Mouse (Mus musculus) forebrain, embryonic 12.5 days (tissue): ENCODE measurements around the gene Syn3. TPM values are rescaled to one million over a fixed set of nuclear protein-coding genes. Genes with fewer than 3 reads are reported as not detected.

Experiments
- ATAC-seq: fragments of 200-750 bp; cut with Nextera tagmentation; 2 replicates; pipeline ENCODE4 v1.8.0; 2017; ENCODE audit warnings: moderate TSS enrichment; ENCODE audit not compliant: low FRiP score
- H3K27ac ChIP-seq: fragments of 300-500 bp; sonication (generic); 2 replicates; pipeline ENCODE4 v1.5.1; 2016; ENCODE audit warnings: mild to moderate bottlenecking
- H3K27me3 ChIP-seq: fragments of 300-500 bp; sonication (generic); 2 replicates; pipeline ENCODE4 v1.6.1; 2016; ENCODE audit warnings: mild to moderate bottlenecking
- H3K36me3 ChIP-seq: fragments of 300-500 bp; sonication (generic); replicated peaks from 2 replicates; pipeline ENCODE4 v1.6.1; 2016; ENCODE audit warnings: mild to moderate bottlenecking
- H3K4me1 ChIP-seq: fragments of 300-500 bp; sonication (generic); 2 replicates; pipeline ENCODE4 v1.6.1; 2016
- H3K4me2 ChIP-seq: fragments of 300-500 bp; sonication (generic); 2 replicates; pipeline ENCODE4 v1.6.1; 2016; ENCODE audit warnings: mild to moderate bottlenecking, moderate library complexity
- H3K4me3 ChIP-seq: fragments of 300-500 bp; sonication (generic); replicated peaks from 2 replicates; pipeline ENCODE4 v1.5.1; 2016; ENCODE audit warnings: mild to moderate bottlenecking
- H3K9ac ChIP-seq: fragments of 300-500 bp; sonication (generic); 2 replicates; pipeline ENCODE4 v1.6.1; 2016; ENCODE audit warnings: mild to moderate bottlenecking
- H3K9me3 ChIP-seq: fragments of 300-500 bp; sonication (generic); 2 replicates; pipeline ENCODE4 v1.6.1; 2016
- WGBS: fragments of 180-500 bp; shearing (Covaris S2); methylation state at CpG from one replicate; pipeline ENCODE4 v1.1.7; 2016; 5-methylcytosine and 5-hydroxymethylcytosine counted together
- polyA plus RNA-seq: library from polyadenylated mRNA; unstranded; fragments of >200 nt; fragmentation: Nextera tagmentation; extraction: Ambion mirVana; gene quantifications from 2 replicates; pipeline ENCODE4 v1.2.1, GENCODE M21; 2016

Syn3 gene
- polyA plus RNA-seq, 1 experiment from 2014 or later: 9.2 TPM

GRCm38 (mm10) chr10:86375903-86376302 lies 122.8 kb downstream of the Syn3 start:
- 81% methylated on average over 11 of the region's 11 CpGs for WGBS

GRCm38 (mm10) chr10:86374061-86374460 lies 124.6 kb downstream of the Syn3 start:
- Histone ChIP-seq H3K4me2 (no peak overlapping the region), H3K36me3 (no peaks in the 10 kb centered on the region), H3K4me1 (no peaks in the 10 kb centered on the region), H3K27ac (no peak overlapping the region), H3K9ac (no peak overlapping the region), H3K27me3 (no peaks in the 10 kb centered on the region), H3K9me3 (no peaks in the 10 kb centered on the region), H3K4me3 (no peak overlapping the region)
- ATAC-seq: no peak
- WGBS: 83% methylated on average over 2 of the region's 2 CpGs

More at GRCm38 (mm10) chr10:86375903-86376302, 122.8 kb downstream of the Syn3 start:
- H3K9me3 ChIP-seq: no peaks in the 10 kb centered on the region
- H3K9ac ChIP-seq: no peak overlapping the region
- ATAC-seq: no peak; the same call in 1 of the 2 replicates
- no peak overlapping the region for H3K27ac ChIP-seq
- no peak overlapping the region for H3K4me3 ChIP-seq
- H3K36me3 ChIP-seq: no peaks in the 10 kb centered on the region
- H3K4me2 ChIP-seq: no peak overlapping the region
- H3K27me3 ChIP-seq: no peaks in the 10 kb centered on the region
- H3K4me1 ChIP-seq: no peaks in the 10 kb centered on the region

GRCm38 (mm10) chr10:86371561-86371960 lies 127.1 kb downstream of the Syn3 start:
- Histone ChIP-seq H3K4me2 (no peak overlapping the region), H3K4me3 (no peak overlapping the region), H3K4me1 (no peaks in the 10 kb centered on the region), H3K27ac (no peak overlapping the region), H3K9ac (no peak overlapping the region), H3K27me3 (no peaks in the 10 kb centered on the region), H3K36me3 (no peaks in the 10 kb centered on the region), H3K9me3 (no peaks in the 10 kb centered on the region)
- no peak for ATAC-seq

- Histone ChIP-seq H3K27ac (no peak overlapping the region), H3K4me1 (no peaks in the 10 kb centered on the region), H3K9me3 (no peaks in the 10 kb centered on the region), H3K36me3 (no peaks in the 10 kb centered on the region), H3K9ac (no peak overlapping the region), H3K4me3 (no peak overlapping the region), H3K4me2 (no peak overlapping the region), H3K27me3 (no peaks in the 10 kb centered on the region)
- no peak for ATAC-seq
- 83% methylated on average over 4 of the region's 4 CpGs for WGBS
Measured at GRCm38 (mm10) chr10:86369346-86369745, 129.3 kb downstream of the Syn3 start.

GRCm38 (mm10) chr10:86368811-86369210 lies 129.9 kb downstream of the Syn3 start:
- Histone ChIP-seq H3K9ac (no peak overlapping the region), H3K36me3 (no peaks in the 10 kb centered on the region), H3K4me3 (no peak overlapping the region), H3K4me1 (no peaks in the 10 kb centered on the region), H3K27ac (no peak overlapping the region), H3K27me3 (no peaks in the 10 kb centered on the region), H3K9me3 (no peaks in the 10 kb centered on the region), H3K4me2 (no peak overlapping the region)
- no peak for ATAC-seq
- 93% methylated on average over 12 of the region's 12 CpGs for WGBS

- 81% methylated on average over 4 of the region's 4 CpGs for WGBS
Measured at GRCm38 (mm10) chr10:86367346-86367745, 131.3 kb downstream of the Syn3 start.

GRCm38 (mm10) chr10:86365632-86366092 lies 133.0 kb downstream of the Syn3 start:
- H3K4me2 ChIP-seq: no peak overlapping the region
- H3K4me3 ChIP-seq: no peak overlapping the region
- H3K9ac ChIP-seq: no peak overlapping the region
- no peak overlapping the region for H3K27ac ChIP-seq
- 72% methylated on average over 5 of the region's 5 CpGs for WGBS
- H3K9me3 ChIP-seq: no peaks in the 10 kb centered on the region
- no peaks in the 10 kb centered on the region for H3K4me1 ChIP-seq
- no peak for ATAC-seq
- H3K36me3 ChIP-seq: no peaks in the 10 kb centered on the region
- no peaks in the 10 kb centered on the region for H3K27me3 ChIP-seq

More at GRCm38 (mm10) chr10:86367346-86367745, 131.3 kb downstream of the Syn3 start:
- no peaks in the 10 kb centered on the region for H3K36me3 ChIP-seq
- no peak overlapping the region for H3K4me3 ChIP-seq
- H3K9me3 ChIP-seq: no peaks in the 10 kb centered on the region
- H3K4me2 ChIP-seq: no peak overlapping the region
- H3K27me3 ChIP-seq: no peaks in the 10 kb centered on the region
- no peak for ATAC-seq
- no peak overlapping the region for H3K9ac ChIP-seq
- no peak overlapping the region for H3K27ac ChIP-seq
- H3K4me1 ChIP-seq: no peaks in the 10 kb centered on the region

GRCm38 (mm10) chr10:86363669-86364309 lies 134.9 kb downstream of the Syn3 start:
- Histone ChIP-seq H3K36me3 (no peaks in the 10 kb centered on the region), H3K4me3 (no peak overlapping the region), H3K4me2 (no peak overlapping the region), H3K4me1 (no peaks in the 10 kb centered on the region), H3K27ac (no peak overlapping the region), H3K9me3 (no peaks in the 10 kb centered on the region), H3K27me3 (no peaks in the 10 kb centered on the region), H3K9ac (no peak overlapping the region)
- no peak for ATAC-seq
- WGBS: 83% methylated on average over 8 of the region's 8 CpGs

GRCm38 (mm10) chr10:86359699-86360098 lies 139.0 kb downstream of the Syn3 start:
- no peak for ATAC-seq
- WGBS: 74% methylated on average over 4 of the region's 4 CpGs
- H3K27me3 ChIP-seq: no peaks in the 10 kb centered on the region
- no peaks in the 10 kb centered on the region for H3K4me1 ChIP-seq
- no peaks in the 10 kb centered on the region for H3K36me3 ChIP-seq
- no peak overlapping the region for H3K9ac ChIP-seq
- no peak overlapping the region for H3K4me3 ChIP-seq
- H3K4me2 ChIP-seq: no peak overlapping the region
- no peak overlapping the region for H3K27ac ChIP-seq
- H3K9me3 ChIP-seq: no peaks in the 10 kb centered on the region

GRCm38 (mm10) chr10:86359208-86359607 lies 139.5 kb downstream of the Syn3 start:
- H3K4me1 ChIP-seq: no peaks in the 10 kb centered on the region
- H3K36me3 ChIP-seq: no peaks in the 10 kb centered on the region
- H3K27ac ChIP-seq: no peak overlapping the region
- ATAC-seq: no peak
- 71% methylated on average over 2 of the region's 2 CpGs for WGBS
- no peaks in the 10 kb centered on the region for H3K27me3 ChIP-seq
- no peak overlapping the region for H3K4me3 ChIP-seq
- H3K9ac ChIP-seq: no peak overlapping the region
- H3K4me2 ChIP-seq: no peak overlapping the region
- no peaks in the 10 kb centered on the region for H3K9me3 ChIP-seq

- H3K27ac ChIP-seq: no peak overlapping the region
- no peak overlapping the region for H3K4me2 ChIP-seq
- 86% methylated on average over 7 of the region's 7 CpGs for WGBS
- no peak overlapping the region for H3K9ac ChIP-seq
- H3K36me3 ChIP-seq: no peaks in the 10 kb centered on the region
- H3K4me3 ChIP-seq: no peak overlapping the region
- H3K4me1 ChIP-seq: no peaks in the 10 kb centered on the region
- H3K27me3 ChIP-seq: no peaks in the 10 kb centered on the region
- no peak for ATAC-seq
- H3K9me3 ChIP-seq: no peaks in the 10 kb centered on the region
Measured at GRCm38 (mm10) chr10:86358307-86358975, 140.3 kb downstream of the Syn3 start.

- H3K4me3 ChIP-seq: no peak overlapping the region
Measured at GRCm38 (mm10) chr10:86356819-86357563, 141.7 kb downstream of the Syn3 start.

More at GRCm38 (mm10) chr10:86356819-86357563, 141.7 kb downstream of the Syn3 start:
- Histone ChIP-seq H3K9me3 (no peaks in the 10 kb centered on the region), H3K27me3 (no peaks in the 10 kb centered on the region), H3K36me3 (no peaks in the 10 kb centered on the region), H3K4me1 (no peaks in the 10 kb centered on the region), H3K27ac (no peak overlapping the region), H3K9ac (no peak overlapping the region), H3K4me2 (no peak overlapping the region)
- no peak for ATAC-seq
- WGBS: 59% methylated on average over 5 of the region's 5 CpGs
